Mouse (Mus musculus): ENCODE measurements around the gene C1qtnf1. TPM values are rescaled to one million over a fixed set of nuclear protein-coding genes. Genes with fewer than 3 reads are reported as not detected.

Gene C1qtnf1
- polyA plus RNA-seq, 1 experiment: 9.8 TPM

- no peaks in the 10 kb centered on the region for H3K79me2 ChIP-seq (ENCODE audit: control insufficient read depth, insufficient read depth)
- H3K4me2 ChIP-seq (ENCODE audit: low read depth): no peak overlapping the region
- H3ac ChIP-seq (ENCODE audit: control insufficient read depth, insufficient read length): no peak overlapping the region
- peaks cover 24% of the 10 kb centered on the region for H3K27me3 ChIP-seq (ENCODE audit: control insufficient read depth, insufficient read depth, insufficient read length)
- no peak overlapping the region for H3K4me3 ChIP-seq
- H3K36me3 ChIP-seq (ENCODE audit: control insufficient read depth, insufficient read depth): no peaks in the 10 kb centered on the region
- TF ChIP-seq CEBPB (IDR thresholded peaks at IDR 0.05; ENCODE audit: insufficient read depth, poor library complexity, severe bottlenecking) (no peak), SRF (IDR thresholded peaks at IDR 0.05; ENCODE audit: control insufficient read depth, insufficient read length, low read depth) (no peak), TCF12 (IDR thresholded peaks at IDR 0.05; ENCODE audit: insufficient read depth, poor library complexity, severe bottlenecking) (no peak), REST (IDR thresholded peaks at IDR 0.05; ENCODE audit: insufficient read depth, insufficient read length) (no peak), MAX (IDR thresholded peaks at IDR 0.05; ENCODE audit: low read depth) (no peak), TCF3 (IDR thresholded peaks at IDR 0.05; ENCODE audit: insufficient read length, low read depth) (no peak), POLR2AphosphoS2 (IDR thresholded peaks at IDR 0.05; ENCODE audit: insufficient read length, low read depth) (no peak), MYOD1 (IDR thresholded peaks at IDR 0.05; ENCODE audit: control insufficient read depth in 1 of 3, insufficient read length in 2 of 3, low read depth in 2 of 3) (no peak), MYOG (IDR thresholded peaks at IDR 0.05; ENCODE audit: control insufficient read depth in 1 of 3, insufficient read depth in 1 of 3, insufficient read length in 2 of 3, low read depth in 2 of 3) (no peak), E2F4 (IDR thresholded peaks at IDR 0.05; ENCODE audit: insufficient read depth) (no peak), USF1 (IDR thresholded peaks at IDR 0.05; ENCODE audit: low read depth) (no peak), POLR2A (IDR thresholded peaks at IDR 0.05; ENCODE audit: insufficient read length, low read depth) (no peak)
Observed at GRCm38 (mm10) chr11:118447346-118447745, 19.3 kb downstream of the C1qtnf1 start.

DNA sequence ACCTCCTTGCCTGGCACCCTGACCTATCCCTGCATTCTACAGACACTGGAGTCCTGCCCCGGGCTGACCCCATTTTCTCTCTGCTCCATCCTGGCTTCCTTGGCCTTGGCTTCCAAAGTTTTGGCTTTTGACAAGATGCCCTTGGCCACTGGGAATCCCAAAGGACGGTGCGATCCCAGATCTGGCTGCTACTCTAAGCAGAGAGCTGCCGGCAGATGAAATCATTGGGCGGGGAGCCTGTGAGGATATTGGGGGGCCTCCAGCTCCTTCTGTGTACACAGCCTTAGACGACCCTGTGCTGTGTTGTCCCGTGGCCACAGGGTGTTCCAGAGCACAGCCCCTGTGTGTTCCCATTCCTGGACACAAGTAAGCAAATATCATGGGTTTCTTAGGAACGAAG lies 20.4 kb downstream of the C1qtnf1 start:
- TF ChIP-seq MAX (IDR thresholded peaks at IDR 0.05; ENCODE audit: low read depth) (no peak), MYOD1 (IDR thresholded peaks at IDR 0.05; ENCODE audit: control insufficient read depth in 1 of 3, insufficient read length in 2 of 3, low read depth in 2 of 3) (no peak), TCF12 (IDR thresholded peaks at IDR 0.05; ENCODE audit: insufficient read depth, poor library complexity, severe bottlenecking) (no peak), E2F4 (IDR thresholded peaks at IDR 0.05; ENCODE audit: insufficient read depth) (no peak), SRF (IDR thresholded peaks at IDR 0.05; ENCODE audit: control insufficient read depth, insufficient read length, low read depth) (no peak), POLR2A (IDR thresholded peaks at IDR 0.05; ENCODE audit: insufficient read length, low read depth) (no peak)
- Histone ChIP-seq H3K79me2 (ENCODE audit: control insufficient read depth, insufficient read depth) (no peaks in the 10 kb centered on the region), H3K4me2 (ENCODE audit: low read depth) (no peak overlapping the region), H3K27me3 (ENCODE audit: control insufficient read depth, insufficient read depth, insufficient read length) (peaks cover 24% of the 10 kb centered on the region), H3ac (ENCODE audit: control insufficient read depth, insufficient read length) (no peak overlapping the region), H3K4me3 (no peak overlapping the region), H3K36me3 (ENCODE audit: control insufficient read depth, insufficient read depth) (no peaks in the 10 kb centered on the region)

GRCm38 (mm10) chr11:118451211-118451610 lies 23.2 kb downstream of the C1qtnf1 start:
- Histone ChIP-seq H3K27me3 (ENCODE audit: control insufficient read depth, insufficient read depth, insufficient read length) (peaks cover 32% of the 10 kb centered on the region), H3K36me3 (ENCODE audit: control insufficient read depth, insufficient read depth) (no peaks in the 10 kb centered on the region), H3K4me2 (ENCODE audit: low read depth) (no peak overlapping the region), H3ac (ENCODE audit: control insufficient read depth, insufficient read length) (no peak overlapping the region), H3K4me3 (no peak overlapping the region), H3K79me2 (ENCODE audit: control insufficient read depth, insufficient read depth) (no peaks in the 10 kb centered on the region)
- TF ChIP-seq USF1 (IDR thresholded peaks at IDR 0.05; ENCODE audit: low read depth) (no peak), MAX (IDR thresholded peaks at IDR 0.05; ENCODE audit: low read depth) (no peak), POLR2A (IDR thresholded peaks at IDR 0.05; ENCODE audit: insufficient read length, low read depth) (no peak), POLR2AphosphoS2 (IDR thresholded peaks at IDR 0.05; ENCODE audit: insufficient read length, low read depth) (no peak), E2F4 (IDR thresholded peaks at IDR 0.05; ENCODE audit: insufficient read depth) (no peak), CEBPB (IDR thresholded peaks at IDR 0.05; ENCODE audit: insufficient read depth, poor library complexity, severe bottlenecking) (no peak), REST (IDR thresholded peaks at IDR 0.05; ENCODE audit: insufficient read depth, insufficient read length) (no peak), MYOD1 (IDR thresholded peaks at IDR 0.05; ENCODE audit: control insufficient read depth in 1 of 3, insufficient read length in 2 of 3, low read depth in 2 of 3) (peak in 2 of 3 experiments; percentile 51 to 68), TCF3 (IDR thresholded peaks at IDR 0.05; ENCODE audit: insufficient read length, low read depth) (peak; percentile 29), MYOG (IDR thresholded peaks at IDR 0.05; ENCODE audit: control insufficient read depth in 1 of 3, insufficient read depth in 1 of 3, insufficient read length in 2 of 3, low read depth in 2 of 3) (peak in 2 of 3 experiments; percentile 40 to 75), TCF12 (IDR thresholded peaks at IDR 0.05; ENCODE audit: insufficient read depth, poor library complexity, severe bottlenecking) (no peak), SRF (IDR thresholded peaks at IDR 0.05; ENCODE audit: control insufficient read depth, insufficient read length, low read depth) (no peak)

- peaks cover 42% of the 10 kb centered on the region for H3K27me3 ChIP-seq (ENCODE audit: control insufficient read depth, insufficient read depth, insufficient read length)
- H3K4me2 ChIP-seq (ENCODE audit: low read depth): no peak overlapping the region
- TF ChIP-seq USF1 (IDR thresholded peaks at IDR 0.05; ENCODE audit: low read depth): no peak
- TF ChIP-seq MYOG (IDR thresholded peaks at IDR 0.05; ENCODE audit: control insufficient read depth in 1 of 3, insufficient read depth in 1 of 3, insufficient read length in 2 of 3, low read depth in 2 of 3): no peak
- no peak for TF ChIP-seq CEBPB (IDR thresholded peaks at IDR 0.05; ENCODE audit: insufficient read depth, poor library complexity, severe bottlenecking)
- TF ChIP-seq SRF (IDR thresholded peaks at IDR 0.05; ENCODE audit: control insufficient read depth, insufficient read length, low read depth): no peak
- no peak for TF ChIP-seq TCF3 (IDR thresholded peaks at IDR 0.05; ENCODE audit: insufficient read length, low read depth)
- TF ChIP-seq REST (IDR thresholded peaks at IDR 0.05; ENCODE audit: insufficient read depth, insufficient read length): no peak
- TF ChIP-seq E2F4 (IDR thresholded peaks at IDR 0.05; ENCODE audit: insufficient read depth): no peak
- TF ChIP-seq MAX (IDR thresholded peaks at IDR 0.05; ENCODE audit: low read depth): no peak
- no peak for TF ChIP-seq TCF12 (IDR thresholded peaks at IDR 0.05; ENCODE audit: insufficient read depth, poor library complexity, severe bottlenecking)
- no peak for TF ChIP-seq MYOD1 (IDR thresholded peaks at IDR 0.05; ENCODE audit: control insufficient read depth in 1 of 3, insufficient read length in 2 of 3, low read depth in 2 of 3)
- no peak for TF ChIP-seq POLR2AphosphoS2 (IDR thresholded peaks at IDR 0.05; ENCODE audit: insufficient read length, low read depth)
- H3K36me3 ChIP-seq (ENCODE audit: control insufficient read depth, insufficient read depth): no peaks in the 10 kb centered on the region
- H3K4me3 ChIP-seq: no peak overlapping the region
- no peak overlapping the region for H3ac ChIP-seq (ENCODE audit: control insufficient read depth, insufficient read length)
- no peaks in the 10 kb centered on the region for H3K79me2 ChIP-seq (ENCODE audit: control insufficient read depth, insufficient read depth)
Observed at GRCm38 (mm10) chr11:118452955-118453354, 25.0 kb downstream of the C1qtnf1 start.

Data from myocyte (in vitro differentiated cells).